Mouse (Mus musculus): ENCODE data around the gene Lbh.

GRCm38 (mm10) chr17:72918053-72918452 lies at the start of gene Lbh:
- no peak for TF ChIP-seq CTCF (IDR thresholded peaks at IDR 0.05; ENCODE audit: control insufficient read depth, insufficient read depth, insufficient replicate concordance, low read depth, low read length)
- TF ChIP-seq POLR2A (IDR thresholded peaks at IDR 0.05; ENCODE audit: control insufficient read depth, low read depth, low read length): peak; percentile 80

Measured in testis, adult 2 months (tissue).